Mouse (Mus musculus): ENCODE measurements around the gene Gm49369.

GRCm38 (mm10) chr7:142386621-142387201 is 4.2 kb upstream of the Gm49369 start:
- no peak for TF ChIP-seq POLR2A (IDR thresholded peaks at IDR 0.05; ENCODE audit: control insufficient read depth, low read depth, low read length)
- no peak for TF ChIP-seq CTCF (IDR thresholded peaks at IDR 0.05; ENCODE audit: control insufficient read depth, insufficient read depth, insufficient replicate concordance, low read depth, low read length)

Data from testis, adult 2 months (tissue).